Mouse (Mus musculus) ES-E14 (cell line): ENCODE measurements around the gene Zfp704.

ENCODE experiments used
- CHD2 ChIP-seq: IDR thresholded peaks from 2 replicates; pipeline ENCODE4 v1.6.1; 2014; ENCODE audit warnings: mild to moderate bottlenecking, low read depth, low read length, inconsistent platforms
- HCFC1 ChIP-seq: IDR thresholded peaks from 2 replicates; pipeline ENCODE4 v1.6.1; 2012; ENCODE audit warnings: low read length, inconsistent platforms, borderline replicate concordance; ENCODE audit not compliant: insufficient read depth
- MAFK ChIP-seq: IDR thresholded peaks from 2 replicates; pipeline ENCODE4 v1.6.1; 2014; ENCODE audit warnings: mild to moderate bottlenecking, low read depth, low read length, inconsistent platforms; ENCODE audit not compliant: insufficient read depth
- ZC3H11A ChIP-seq: IDR thresholded peaks from 2 replicates; pipeline ENCODE4 v1.6.1; 2012; ENCODE audit warnings: low read depth, mild to moderate bottlenecking, inconsistent platforms, low read length, borderline replicate concordance

DNA sequence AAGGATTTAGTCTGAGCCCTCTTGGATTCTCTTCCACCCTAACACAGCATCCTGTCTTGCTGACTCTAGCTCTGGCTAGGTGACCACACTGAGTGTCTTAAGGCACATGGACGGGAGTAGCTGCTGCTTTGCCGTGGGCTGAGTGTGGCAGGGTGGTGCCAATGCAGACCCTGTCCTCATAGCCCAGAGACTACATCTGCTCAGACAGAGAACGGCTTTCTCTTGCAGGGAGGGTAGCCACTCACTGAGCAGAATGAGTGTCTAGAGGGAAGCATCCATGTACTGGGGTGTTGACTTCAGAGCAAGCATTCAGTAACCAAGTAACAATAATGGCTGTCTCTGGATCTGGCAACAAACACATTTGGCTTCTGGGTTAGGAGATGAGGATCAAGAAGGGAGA is 179.9 kb downstream of the Zfp704 start:
- no peak for TF ChIP-seq HCFC1
- TF ChIP-seq MAFK = no peak
- no peak for TF ChIP-seq CHD2
- TF ChIP-seq ZC3H11A = no peak
